Mouse (Mus musculus) cortical plate, adult 2 months (tissue): ENCODE data around the gene Kcna5.

Experiments
- CTCF ChIP-seq: fragments of 200-500 bp; IDR thresholded peaks from 2 replicates; pipeline ENCODE4 v1.5.1; 2011; ENCODE audit warnings: mild to moderate bottlenecking, control low read depth, low read length; ENCODE audit not compliant: insufficient read depth; ENCODE audit errors: extremely low read depth
- POLR2A ChIP-seq: fragments of 200-500 bp; IDR thresholded peaks from 2 replicates; pipeline ENCODE4 v1.6.1; 2011; ENCODE audit warnings: mild to moderate bottlenecking, low read length, control low read depth; ENCODE audit not compliant: insufficient read depth; ENCODE audit errors: extremely low read depth

DNA sequence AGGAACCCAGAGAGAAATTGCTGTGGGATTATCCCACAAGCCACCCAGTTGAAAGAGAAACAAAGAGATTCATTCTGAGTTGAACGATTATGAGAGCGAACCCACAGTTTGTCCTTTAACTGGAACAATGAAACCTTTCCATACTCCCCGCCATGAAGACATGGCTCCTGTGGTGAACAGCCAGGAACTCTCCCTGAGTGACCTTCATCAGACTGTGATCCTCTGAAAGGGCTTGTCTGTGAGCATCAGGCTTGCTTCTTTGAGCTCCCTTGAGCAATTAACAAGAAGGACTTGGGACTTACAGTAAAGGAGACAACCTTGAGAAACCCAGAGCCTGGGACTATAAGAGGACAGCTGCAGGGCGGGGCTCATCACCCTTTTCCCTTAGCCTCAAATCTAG lies 3.9 kb downstream of the Kcna5 start:
- TF ChIP-seq POLR2A (no peak), CTCF (no peak)
